Mouse (Mus musculus): ENCODE data around the gene Arnt. TPM values are rescaled to one million over a fixed set of nuclear protein-coding genes. Genes with fewer than 3 reads are reported as not detected.

Arnt gene
- total RNA-seq, 2 experiments from 2014 or later: 39.7 to 43.0 TPM

- intact Hi-C loops (cut with DNase I): loop anchor here (1.0 to 5.0 kb wide), 2 partner anchors 102 to 139 kb away; partner anchors contain the start of gene Cers2
- no peak for DNase-seq
Measured at GRCm38 (mm10) chr3:95450915-95451314, 16.7 kb downstream of the Arnt start.

DNA sequence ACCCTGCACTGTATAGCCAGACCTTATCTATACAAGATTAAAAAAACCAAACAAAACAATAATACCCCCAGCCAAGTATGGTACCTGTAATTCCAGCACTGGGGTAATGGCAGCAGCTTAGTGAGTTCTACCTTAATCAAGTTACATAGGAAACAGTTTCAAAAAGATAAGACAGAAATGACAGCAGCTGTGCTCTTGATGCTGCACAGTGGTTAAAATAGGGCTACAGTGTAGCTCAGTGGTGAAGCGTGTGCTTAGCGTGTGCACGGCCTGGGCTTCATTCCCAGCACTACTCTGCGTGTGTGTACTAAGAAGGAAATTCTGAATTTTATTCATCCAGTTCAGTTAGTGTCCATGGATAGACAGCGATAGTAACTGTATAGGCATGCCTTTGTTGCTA is 22.2 kb downstream of the Arnt start:
- no peak for DNase-seq
- intact Hi-C loops (cut with DNase I): no loop called here

DNA sequence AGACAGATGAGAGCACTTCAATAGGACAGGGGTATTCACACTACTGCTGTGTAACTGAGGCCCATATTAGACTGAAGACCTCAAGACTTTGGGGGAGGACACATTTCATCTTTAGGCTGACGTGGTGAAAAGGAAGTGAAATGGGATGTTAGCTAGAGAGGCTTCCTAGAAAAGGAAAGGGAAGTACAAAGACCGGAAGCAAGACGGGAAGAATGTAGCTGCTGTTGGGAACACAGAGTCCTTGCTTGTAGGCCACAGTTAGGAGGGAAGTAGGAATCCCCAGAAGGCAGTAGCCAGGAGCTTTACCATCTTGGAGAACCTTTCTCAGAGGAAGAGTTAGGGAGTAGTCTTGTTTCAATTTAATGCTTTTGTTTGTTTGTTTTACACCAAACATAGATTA is 23.6 kb downstream of the Arnt start:
- intact Hi-C loops (cut with DNase I): no loop called here
- no peak for DNase-seq

GRCm38 (mm10) chr3:95459381-95459780 is 25.2 kb downstream of the Arnt start:
- no peak for DNase-seq
- intact Hi-C loops (cut with DNase I): no loop called here

- intact Hi-C loops (cut with DNase I): no loop called here
- no peak for DNase-seq
Measured at GRCm38 (mm10) chr3:95463852-95464251, 29.7 kb downstream of the Arnt start.

GRCm38 (mm10) chr3:95478966-95479365 is 44.8 kb downstream of the Arnt start:
- intact Hi-C loops (cut with DNase I): no loop called here
- DNase-seq: no peak

- intact Hi-C loops (cut with DNase I): no loop called here
- DNase-seq: no peak
Measured at GRCm38 (mm10) chr3:95486421-95486820, 52.2 kb downstream of the Arnt start.

GRCm38 (mm10) chr3:95488679-95489078 is 54.5 kb downstream of the Arnt start:
- DNase-seq: no peak
- intact Hi-C loops (cut with DNase I): no loop called here

DNA sequence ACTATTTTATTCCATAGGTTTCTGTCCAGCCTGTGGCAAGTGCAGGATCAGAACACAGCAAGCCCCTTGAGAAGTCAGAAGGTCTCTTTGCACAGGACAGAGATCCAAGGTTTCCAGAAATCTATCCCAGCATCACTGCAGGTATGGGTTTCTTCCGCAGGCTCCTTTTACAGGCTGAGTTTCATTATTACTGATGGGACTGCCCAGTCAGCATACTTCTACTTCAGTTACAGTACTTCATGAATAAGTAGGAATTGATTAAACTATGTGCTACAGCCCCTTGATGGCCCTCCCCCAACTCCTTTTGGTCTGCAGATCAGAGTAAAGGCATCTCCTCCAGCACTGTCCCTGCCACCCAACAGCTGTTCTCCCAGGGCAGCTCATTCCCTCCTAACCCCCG is 56.0 kb downstream of the Arnt start:
- DNase-seq: no peak
- intact Hi-C loops (cut with DNase I): no loop called here

- DNase-seq: peak; percentile 52 to 64
- intact Hi-C loops (cut with DNase I): no loop called here
Measured at GRCm38 (mm10) chr3:95494342-95494741, 60.2 kb downstream of the Arnt start.

DNA sequence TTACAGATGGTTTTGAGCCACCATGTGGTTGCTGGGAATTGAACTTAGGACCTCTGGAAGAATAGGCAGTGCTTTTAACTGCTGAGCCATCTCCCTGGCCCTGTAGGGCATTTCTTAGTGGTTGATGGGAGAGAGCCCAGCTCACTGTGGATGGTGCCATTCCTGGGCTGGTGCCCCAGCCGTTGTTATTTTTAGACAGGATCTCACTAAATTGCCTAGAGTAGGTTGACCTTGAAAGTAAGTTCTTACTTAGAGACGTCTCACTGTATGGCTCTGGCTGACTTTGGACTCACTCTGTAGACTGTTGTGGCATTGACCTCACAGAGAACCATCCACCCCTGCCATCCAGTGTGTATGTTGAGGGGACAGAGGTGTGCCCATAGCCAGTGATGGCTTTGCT is 64.0 kb downstream of the Arnt start:
- no peak for DNase-seq

DNA sequence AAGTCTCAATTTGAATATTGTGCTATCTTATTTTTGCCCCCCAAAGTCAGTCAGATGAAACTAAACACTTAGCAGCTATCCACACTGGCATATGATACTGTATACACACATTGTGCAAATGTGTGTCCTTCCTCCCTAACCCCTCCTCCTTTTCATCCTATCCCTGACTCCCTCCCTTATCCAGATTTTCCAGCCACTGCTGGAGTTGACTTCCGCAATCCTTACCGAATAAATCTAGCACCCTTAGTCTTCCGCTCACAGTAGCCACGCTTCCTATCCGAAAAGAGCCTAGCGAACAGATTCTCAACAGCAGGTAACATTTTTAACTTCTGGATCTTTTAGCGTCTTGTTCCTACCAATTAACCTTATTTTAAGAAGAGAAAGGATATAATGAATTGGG is 64.8 kb downstream of the Arnt start, which contains the start of gene Ctsk:
TSS of gene Ctsk (plus strand) at position 233 of the 400 bp plus-strand sequence.
- DNase-seq: no peak
- intact Hi-C loops (cut with DNase I): no loop called here

More for the DNA sequence above, 64.0 kb downstream of the Arnt start:
- intact Hi-C loops (cut with DNase I): no loop called here

- intact Hi-C loops (cut with DNase I): no loop called here
- no peak for DNase-seq
Measured at GRCm38 (mm10) chr3:95499496-95500140, 65.4 kb downstream of the Arnt start.

GRCm38 (mm10) chr3:95502312-95502711 is 68.1 kb downstream of the Arnt start:
- DNase-seq: no peak
- intact Hi-C loops (cut with DNase I): no loop called here

DNA sequence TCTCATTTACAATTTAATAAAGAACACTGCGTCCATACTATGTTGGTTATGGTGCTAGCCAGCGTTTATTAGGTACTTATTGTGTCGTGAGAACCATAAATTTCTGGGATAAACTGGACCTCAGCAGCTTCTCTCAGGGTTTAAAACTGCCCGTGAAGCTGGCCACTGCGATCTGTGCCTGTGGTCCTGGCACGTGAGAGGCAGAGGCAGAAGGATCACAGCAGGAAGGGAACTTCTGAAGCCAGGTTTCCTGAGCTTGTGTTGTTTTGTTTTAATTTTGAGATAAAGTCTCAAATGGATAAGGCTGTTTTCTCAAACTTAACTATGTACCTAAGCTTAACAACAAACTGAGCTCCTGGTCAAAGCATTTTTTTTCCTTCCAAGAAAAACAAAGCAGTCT is 75.2 kb downstream of the Arnt start:
- no peak for DNase-seq
- intact Hi-C loops (cut with DNase I): no loop called here

DNA sequence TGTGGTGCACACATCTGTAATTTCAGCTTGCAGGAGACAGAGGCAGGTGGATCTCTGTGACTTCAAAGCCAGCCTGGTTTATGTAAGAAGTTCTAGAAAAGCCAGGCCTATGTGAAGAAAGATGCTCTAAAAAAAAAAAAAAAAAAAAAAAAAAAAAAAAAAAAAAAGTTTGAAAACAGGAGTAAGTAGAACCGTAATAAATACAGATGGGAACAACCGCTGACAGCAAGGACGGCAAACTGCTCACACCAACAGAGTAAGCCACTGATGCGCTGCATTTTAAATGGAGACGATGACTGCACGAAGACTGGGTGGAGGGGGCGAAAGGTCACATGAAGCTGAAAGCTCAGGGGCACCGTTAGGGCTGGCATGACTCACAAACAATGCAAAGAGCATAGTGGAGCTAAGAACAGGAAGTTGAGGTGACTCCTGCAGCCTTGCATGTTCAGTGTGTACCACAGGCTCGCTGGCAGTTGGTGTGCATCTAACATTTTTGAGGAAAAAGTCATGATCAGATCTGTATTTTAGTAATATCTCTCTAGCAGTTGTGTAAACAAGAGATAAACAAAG is 77.5 kb downstream of the Arnt start:
- DNase-seq: no peak
- intact Hi-C loops (cut with DNase I): loop anchor here (10.0 kb wide), 1 partner anchor 333 kb away; no protein-coding TSS in a partner anchor

DNA sequence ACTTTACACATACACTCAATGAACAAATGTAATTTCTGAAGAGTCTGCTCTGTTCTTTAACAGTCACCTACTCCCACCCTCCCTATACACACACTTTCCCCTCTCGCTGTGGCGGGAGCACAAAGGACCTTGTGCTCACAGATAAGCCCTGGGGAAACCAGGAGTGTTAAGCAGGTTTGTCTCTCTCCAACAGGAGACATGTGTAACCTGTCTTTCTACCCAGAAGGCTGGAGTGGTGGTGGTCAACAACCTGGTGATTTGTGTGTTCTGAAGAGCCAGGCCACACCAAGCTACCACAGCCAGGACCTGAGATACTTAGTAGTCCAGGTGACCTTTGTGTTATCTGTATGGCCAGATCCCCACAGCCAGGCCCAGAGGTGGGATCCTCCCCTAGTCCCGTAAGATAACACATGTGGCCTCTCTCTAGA is 82.4 kb downstream of the Arnt start:
- intact Hi-C loops (cut with DNase I): loop anchor here (1.0 to 10.0 kb wide), 3 partner anchors 101 to 328 kb away; no protein-coding TSS in a partner anchor
- DNase-seq: no peak

GRCm38 (mm10) chr3:95517493-95517898 is 83.3 kb downstream of the Arnt start:
- peak; percentile 61 to 75 for DNase-seq
- intact Hi-C loops (cut with DNase I): loop anchor here (1.0 to 10.0 kb wide), 3 partner anchors 100 to 327 kb away; no protein-coding TSS in a partner anchor

DNA sequence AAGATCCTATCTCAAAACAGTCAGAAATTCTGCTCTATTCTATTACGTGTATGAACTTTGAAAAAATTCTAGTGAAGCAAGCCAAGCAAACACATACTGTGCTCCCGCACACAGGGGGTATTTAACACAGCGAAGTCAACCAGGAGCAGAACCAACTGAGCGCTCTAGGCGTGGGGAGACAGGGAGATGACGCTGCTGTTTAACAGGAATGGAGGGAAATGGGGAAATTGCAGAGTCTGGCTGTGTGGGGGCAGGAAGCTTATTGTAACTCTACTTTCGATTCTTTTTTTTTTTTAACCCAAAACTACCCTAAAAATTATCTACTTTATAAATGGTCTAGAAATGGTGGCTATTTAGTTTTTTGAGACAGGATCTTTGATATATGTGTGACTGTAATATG is 84.7 kb downstream of the Arnt start:
- no peak for DNase-seq
- intact Hi-C loops (cut with DNase I): loop anchor here (5.0 to 10.0 kb wide), 2 partner anchors 98 to 326 kb away; no protein-coding TSS in a partner anchor

GRCm38 (mm10) chr3:95519315-95519714 is 85.1 kb downstream of the Arnt start:
- no peak for DNase-seq
- intact Hi-C loops (cut with DNase I): loop anchor here (5.0 to 10.0 kb wide), 2 partner anchors 98 to 325 kb away; no protein-coding TSS in a partner anchor

DNA sequence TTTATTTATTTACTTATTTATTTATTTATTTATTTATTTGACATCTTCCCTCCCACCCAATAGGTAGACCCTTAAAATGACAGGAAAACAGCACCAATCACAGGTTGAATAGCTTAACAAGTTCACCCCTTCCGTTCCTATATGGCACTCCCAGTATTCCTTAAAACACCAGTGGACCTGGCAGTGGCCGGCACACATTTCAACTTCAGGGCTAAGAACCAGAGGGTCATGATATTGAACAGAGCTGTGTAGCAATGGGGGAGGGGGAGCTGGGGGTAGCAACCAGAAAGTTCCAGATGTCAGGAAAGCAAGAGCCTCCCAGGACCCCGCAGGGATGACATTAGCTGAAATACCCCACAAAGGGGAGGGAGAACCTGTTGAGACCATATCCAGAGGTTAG is 85.9 kb downstream of the Arnt start:
- intact Hi-C loops (cut with DNase I): no loop called here
- DNase-seq: no peak

GRCm38 (mm10) chr3:95521168-95521567 is 87.0 kb downstream of the Arnt start:
- DNase-seq: no peak
- intact Hi-C loops (cut with DNase I): no loop called here

Data from heart, postnatal 36 days (tissue).